Mouse (Mus musculus): Measurements from ENCODE around the gene Gjb2. TPM values are rescaled to one million over a fixed set of nuclear protein-coding genes. Genes with fewer than 3 reads are reported as not detected.
A peak's percentile ranks its signal among the peaks of the same experiment; 100 is the strongest.
"Not testable (repeated sequence)": the region's sequence is repeated elsewhere in the genome, so short reads cannot be mapped to it uniquely, and the experiment has no call there.

The Gjb2 gene
- polyA plus RNA-seq, 1 experiment from 2014 or later, result 31.4 TPM

GRCm38 (mm10) chr14:57060052-57060451 lies 44.5 kb downstream of the Gjb2 start:
- ATAC-seq (ENCODE audit: insufficient number of reproducible peaks, insufficient read depth, low FRiP score, low TSS enrichment, low read depth); H3K9me3 ChIP-seq; H3K4me3 ChIP-seq; H3K27ac ChIP-seq; H3K4me2 ChIP-seq; H3K36me3 ChIP-seq; H3K9ac ChIP-seq: not testable (repeated sequence)
- 0% methylated on average over 1 of the region's 1 CpGs for WGBS
- Histone ChIP-seq H3K27me3 (peaks cover 51% of the 10 kb centered on the region), H3K4me1 (peaks cover 12% of the 10 kb centered on the region)

- peak; percentile 69; the same call in 1 of the 2 replicates for ATAC-seq (ENCODE audit: insufficient number of reproducible peaks, insufficient read depth, low FRiP score, low TSS enrichment, low read depth)
- Histone ChIP-seq H3K4me1 (peaks cover 12% of the 10 kb centered on the region), H3K4me2 (peak within 1 kb of the TSS; percentile 85), H3K4me3 (peak within 1 kb of the TSS; percentile 48), H3K9me3 (no peaks in the 10 kb centered on the region), H3K27ac (no peak within 1 kb of the TSS), H3K36me3 (no peaks in the 10 kb centered on the region), H3K27me3 (peaks cover 61% of the 10 kb centered on the region), H3K9ac (peak within 1 kb of the TSS; percentile 58)
- WGBS, result under 1% methylated on average over 79 of the region's 79 CpGs
Measured at GRCm38 (mm10) chr14:57057563-57058321, 46.8 kb downstream of the Gjb2 start, which contains the start of gene Gja3. TSS of gene Gja3 (minus strand) at chr14:57058100.

- H3K27ac ChIP-seq, result no peak overlapping the region
- WGBS, result 3% methylated on average over 19 of the region's 19 CpGs
- no peaks in the 10 kb centered on the region for H3K36me3 ChIP-seq
- H3K9ac ChIP-seq, result peak overlapping the region; percentile 58
- peak overlapping the region; percentile 85 for H3K4me2 ChIP-seq
- peak overlapping the region; percentile 48 for H3K4me3 ChIP-seq
- H3K9me3 ChIP-seq, result no peaks in the 10 kb centered on the region
- ATAC-seq (ENCODE audit: insufficient number of reproducible peaks, insufficient read depth, low FRiP score, low TSS enrichment, low read depth), result no peak
- peaks cover 12% of the 10 kb centered on the region for H3K4me1 ChIP-seq
- peaks cover 61% of the 10 kb centered on the region for H3K27me3 ChIP-seq
Measured at GRCm38 (mm10) chr14:57057204-57057562, 47.3 kb downstream of the Gjb2 start.

GRCm38 (mm10) chr14:57052713-57053112 lies 51.8 kb downstream of the Gjb2 start:
- Histone ChIP-seq H3K4me1 (peaks cover 7% of the 10 kb centered on the region), H3K27me3 (peaks cover 36% of the 10 kb centered on the region), H3K4me2 (no peak overlapping the region), H3K27ac (no peak overlapping the region), H3K9ac (no peak overlapping the region), H3K9me3 (no peaks in the 10 kb centered on the region), H3K36me3 (no peaks in the 10 kb centered on the region), H3K4me3 (no peak overlapping the region)
- WGBS, result 63% methylated on average over 6 of the region's 6 CpGs
- no peak for ATAC-seq (ENCODE audit: insufficient number of reproducible peaks, insufficient read depth, low FRiP score, low TSS enrichment, low read depth)

Other genes starting within 250 kb of the Gjb2 start
- 52.2 and 52.6 TPM in 2 replicates for gene Zmym2, start 218.0 kb downstream of the Gjb2 start, polyA plus RNA-seq (2015; fragmentation: Nextera tagmentation; extraction: Ambion mirVana)
- gene Gja3, start 46.6 kb downstream of the Gjb2 start, polyA plus RNA-seq (2015; fragmentation: Nextera tagmentation; extraction: Ambion mirVana), result 1.3 and 1.4 TPM in 2 replicates
- gene Gm4491, start 11.2 kb upstream of the Gjb2 start, polyA plus RNA-seq (2015; fragmentation: Nextera tagmentation; extraction: Ambion mirVana), result 0.13 TPM in 1 of 2 replicates, not detected in the other
- 20.4 and 22.1 TPM in 2 replicates for gene Gjb6, start 28.9 kb upstream of the Gjb2 start, polyA plus RNA-seq (2015; fragmentation: Nextera tagmentation; extraction: Ambion mirVana)

Measured in embryonic facial prominence, embryonic 13.5 days (tissue).